In genomic region chr2:157176248-157176647, GRCm38 (mm10) we compare ENCODE assay signal across 17 mouse cellular contexts.
"Had no signal": no experiment of that assay in that cellular context is flagged by ENCODE, and none has a peak within 500 bp of the region (broad histone marks: within the 10 kb centered on the region; RNA-seq: fewer than 3 reads in every experiment).

No protein-coding gene starts in this region.

- H3K9ac ChIP-seq: neural tube, embryonic 12.5 days; neural tube, embryonic 13.5 days; neural tube, embryonic 15.5 days; stomach, embryonic 15.5 days had no signal

- H3K4me3 ChIP-seq: neural tube, embryonic 12.5 days; neural tube, embryonic 13.5 days; neural tube, embryonic 15.5 days; stomach, embryonic 15.5 days had no signal

- H3K4me1 ChIP-seq: neural tube, embryonic 12.5 days; neural tube, embryonic 13.5 days; neural tube, embryonic 15.5 days; stomach, embryonic 15.5 days had no signal

- DNase-seq: retina, postnatal 1 day; right cerebral cortex, adult 18-20 months; right cerebral cortex, postnatal 14 days; right cerebral cortex, postnatal 25 days; right cerebral cortex, postnatal 4 days; spleen, adult 18-20 months; thymus, adult 18-20 months; thymus, adult 2 months; thymus, postnatal 14 days; thymus, postnatal 25 days; thymus, postnatal 36 days; thymus, postnatal 4 days had no signal

- H3K9me3 ChIP-seq: neural tube, embryonic 12.5 days; neural tube, embryonic 13.5 days; neural tube, embryonic 15.5 days; stomach, embryonic 15.5 days had no signal

- H3K27ac ChIP-seq: neural tube, embryonic 12.5 days; neural tube, embryonic 13.5 days; neural tube, embryonic 15.5 days; stomach, embryonic 15.5 days; stomach, postnatal 0 days had no signal

- H3K27me3 ChIP-seq: neural tube, embryonic 12.5 days; neural tube, embryonic 13.5 days; neural tube, embryonic 15.5 days; stomach, embryonic 15.5 days had no signal
